Mouse (Mus musculus): ENCODE results near the gene Cd209b.

The Cd209b gene

GRCm38 (mm10) chr8:3926744-3927143, at the start of gene Cd209b:
Gene Cd209b (minus strand): TSS chr8:3926844.
- no peak for DNase-seq

- DNase-seq: peak; percentile 5
Observed at GRCm38 (mm10) chr8:3956037-3956436, 29.4 kb upstream of the Cd209b start.

- DNase-seq: no peak
Observed at GRCm38 (mm10) chr8:3954646-3955045, 28.0 kb upstream of the Cd209b start, which contains the start of gene Cd209c. Gene Cd209c (minus strand): TSS chr8:3954746.

GRCm38 (mm10) chr8:3940023-3940422, 13.4 kb upstream of the Cd209b start:
- DNase-seq: no peak

DNA sequence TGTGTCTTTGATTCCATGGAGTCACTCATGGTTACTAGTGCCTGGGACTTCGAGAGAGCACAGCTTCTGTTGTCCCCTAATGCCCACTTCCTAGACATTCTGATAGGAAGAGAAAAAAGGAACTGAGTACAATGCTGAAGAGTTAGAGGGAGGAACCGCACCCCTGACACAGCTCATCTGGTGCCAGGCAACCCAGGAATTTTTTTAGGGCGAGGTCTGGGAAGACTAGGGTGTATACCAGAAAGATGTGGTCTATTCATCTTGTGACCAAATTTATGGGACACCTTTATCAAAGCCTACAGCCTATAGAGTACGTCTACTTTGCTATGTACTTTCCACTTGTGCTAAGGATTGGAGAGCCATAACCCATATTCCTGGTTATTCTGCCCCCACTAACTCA, 48.2 kb downstream of the Cd209b start, which contains the start of gene Cd209d:
Gene Cd209d (minus strand): TSS at position 101 of the 400 bp plus-strand sequence.
- DNase-seq: no peak

DNA sequence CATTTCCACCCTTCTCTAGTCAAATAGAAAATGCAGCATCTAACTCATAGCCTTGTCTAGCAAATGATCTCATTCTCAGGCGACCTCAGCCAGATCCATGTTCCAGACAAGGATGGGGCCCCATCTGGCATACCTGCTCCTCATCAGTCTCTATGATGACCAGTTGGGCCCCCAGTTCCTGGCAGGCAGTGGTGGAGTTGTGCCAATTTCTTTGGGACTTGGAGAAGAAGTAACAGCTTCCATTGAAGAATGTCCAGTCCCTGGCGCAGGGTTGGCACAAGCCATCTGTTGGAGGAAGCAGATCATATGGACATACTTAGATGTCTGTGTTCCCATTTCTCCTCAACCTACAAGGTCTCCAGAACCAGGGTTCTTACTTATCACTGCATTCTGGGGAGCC, 50.5 kb downstream of the Cd209b start:
- DNase-seq: no peak
